Mouse (Mus musculus) lung, postnatal 25 days (tissue): ENCODE measurements around the gene Pappa.

ENCODE experiments used
- DNase-seq: peaks from one replicate; pipeline ENCODE4 v3.0.0; 2022; ENCODE audit warnings: low spot score

The Pappa gene

GRCm38 (mm10) chr4:65123741-65124224, at the start of gene Pappa:
Gene Pappa (plus strand): TSS chr4:65124174.
- DNase-seq = no peak

GRCm38 (mm10) chr4:65077906-65078615, 45.9 kb upstream of the Pappa start:
- DNase-seq = no peak

- DNase-seq = no peak
These were observed 37.1 kb upstream of the Pappa start for GRCm38 (mm10) chr4:65086864-65087263.

GRCm38 (mm10) chr4:65087592-65087991, 36.4 kb upstream of the Pappa start:
- DNase-seq = no peak

GRCm38 (mm10) chr4:65092191-65092590, 31.8 kb upstream of the Pappa start:
- DNase-seq = no peak

- DNase-seq = no peak
These were observed 3.6 kb upstream of the Pappa start for GRCm38 (mm10) chr4:65120329-65120728.

GRCm38 (mm10) chr4:65122841-65123240, 1.1 kb upstream of the Pappa start:
- peak; percentile 12 for DNase-seq

- no peak for DNase-seq
These were observed 586 bp downstream of the Pappa start for GRCm38 (mm10) chr4:65124369-65125151.

GRCm38 (mm10) chr4:65125341-65126332, 1.7 kb downstream of the Pappa start:
- DNase-seq = peak; percentile 28

- DNase-seq = no peak
These were observed 2.7 kb downstream of the Pappa start for GRCm38 (mm10) chr4:65126451-65127290.

GRCm38 (mm10) chr4:65127291-65127590, 3.3 kb downstream of the Pappa start:
- DNase-seq = no peak

GRCm38 (mm10) chr4:65132657-65133056, 8.7 kb downstream of the Pappa start:
- no peak for DNase-seq

- no peak for DNase-seq
These were observed 10.4 kb downstream of the Pappa start for GRCm38 (mm10) chr4:65134358-65134757.

- no peak for DNase-seq
These were observed 11.1 kb downstream of the Pappa start for GRCm38 (mm10) chr4:65135109-65135508.

- no peak for DNase-seq
These were observed 12.6 kb downstream of the Pappa start for GRCm38 (mm10) chr4:65136541-65136940.

- DNase-seq = no peak
These were observed 23.0 kb downstream of the Pappa start for GRCm38 (mm10) chr4:65146936-65147335.

GRCm38 (mm10) chr4:65153601-65154000, 29.6 kb downstream of the Pappa start:
- DNase-seq = no peak

- no peak for DNase-seq
These were observed 32.3 kb downstream of the Pappa start for GRCm38 (mm10) chr4:65156231-65156630.

GRCm38 (mm10) chr4:65158651-65159050, 34.7 kb downstream of the Pappa start:
- DNase-seq = no peak

- no peak for DNase-seq
These were observed 35.5 kb downstream of the Pappa start for GRCm38 (mm10) chr4:65159481-65159880.

- DNase-seq = no peak
These were observed 39.7 kb downstream of the Pappa start for GRCm38 (mm10) chr4:65163698-65164097.
